Mouse (Mus musculus) small intestine, adult 2 months (tissue): ENCODE measurements around the gene Glcci1. TPM values are rescaled to one million over a fixed set of nuclear protein-coding genes. Genes with fewer than 3 reads are reported as not detected.

Experiments used
- H3K27ac ChIP-seq: fragments of 200-500 bp; 2 replicates; pipeline ENCODE4 v1.5.1; 2012; ENCODE audit warnings: low read depth, low read length, control low read depth, inconsistent platforms; ENCODE audit not compliant: insufficient read depth
- H3K27me3 ChIP-seq: fragments of 200-500 bp; 2 replicates; pipeline ENCODE4 v1.6.1; 2012; ENCODE audit warnings: mild to moderate bottlenecking, moderate library complexity, low read length, inconsistent platforms; ENCODE audit not compliant: control insufficient read depth, insufficient read depth
- H3K36me3 ChIP-seq: fragments of 200-500 bp; 2 replicates; pipeline ENCODE4 v1.6.1; 2012; ENCODE audit warnings: mild to moderate bottlenecking, low read length, control low read depth, inconsistent platforms; ENCODE audit not compliant: control insufficient read depth, insufficient read depth
- H3K4me1 ChIP-seq: fragments of 200-500 bp; 2 replicates; pipeline ENCODE4 v1.6.1; 2012; ENCODE audit warnings: low read length, inconsistent platforms, mixed read lengths; ENCODE audit not compliant: control insufficient read depth, insufficient read depth, insufficient read length
- H3K4me3 ChIP-seq: fragments of 200-500 bp; 2 replicates; pipeline ENCODE4 v1.5.1; 2012; ENCODE audit warnings: low read depth, mild to moderate bottlenecking, control low read depth, inconsistent platforms, low read length, moderate library complexity
- CTCF ChIP-seq: fragments of 200-500 bp; IDR thresholded peaks from 2 replicates; pipeline ENCODE4 v1.5.1; 2012; ENCODE audit warnings: low read depth, mild to moderate bottlenecking, control low read depth, inconsistent platforms, low read length, moderate library complexity, mixed read lengths; ENCODE audit not compliant: insufficient replicate concordance, insufficient read length; ENCODE audit errors: extremely low read depth
- POLR2A ChIP-seq: fragments of 200-500 bp; IDR thresholded peaks from 2 replicates; pipeline ENCODE4 v1.6.1; 2012; ENCODE audit warnings: low read depth, mild to moderate bottlenecking, control low read depth, inconsistent platforms, low read length, moderate library complexity
- WGBS: fragments of 180-500 bp; shearing (Covaris S2); methylation state at CpG from one replicate; pipeline ENCODE4 v1.1.7; 2018; 5-methylcytosine and 5-hydroxymethylcytosine counted together
- polyA plus RNA-seq: library from polyadenylated mRNA; depleted of rRNA; stranded (reverse); fragments of >200 nt; gene quantifications from 2 replicates; pipeline ENCODE4 v1.2.3, GENCODE M21; 2012

Gene Glcci1
- polyA plus RNA-seq, 1 experiment, result 3.2 TPM

DNA sequence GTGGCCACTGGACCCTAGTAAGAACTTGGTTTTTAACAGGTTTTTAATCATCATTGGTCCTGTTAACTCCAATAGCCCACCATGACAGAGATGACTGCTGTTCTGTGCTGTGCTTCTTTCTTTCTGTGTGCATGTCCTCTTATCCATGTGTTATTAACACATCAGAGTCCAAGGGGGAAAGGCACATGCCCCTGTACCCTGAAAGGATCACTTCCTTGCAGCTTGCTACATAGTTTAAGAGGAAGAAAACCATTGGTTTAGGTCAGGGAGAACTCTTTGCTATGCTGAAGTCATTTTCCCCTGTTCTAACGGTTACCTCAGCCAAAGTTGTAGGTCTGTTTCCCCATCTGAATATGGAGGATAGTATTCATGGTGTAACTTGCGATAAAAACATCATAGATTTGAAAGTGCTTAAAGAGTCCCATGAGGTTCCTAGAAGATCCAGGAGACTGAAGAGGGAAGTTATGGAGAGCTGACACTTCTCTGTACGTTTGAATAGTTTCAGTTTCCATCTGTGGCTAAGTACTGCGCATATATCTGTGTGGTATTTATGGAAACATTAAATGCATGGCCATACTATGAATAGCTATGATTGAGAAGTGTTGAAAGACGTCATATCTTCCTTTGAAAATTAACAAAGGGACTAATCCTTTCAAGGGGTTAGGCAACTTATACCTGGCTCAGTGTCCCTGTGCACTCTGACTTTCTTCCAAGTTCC lies 14.1 kb upstream of the Glcci1 start:
- peaks cover 7% of the 10 kb centered on the region; the same call in 1 of the 2 replicates for H3K4me1 ChIP-seq
- no peak for TF ChIP-seq CTCF
- TF ChIP-seq POLR2A, result no peak
- WGBS, result 60% methylated on average over 5 of the region's 5 CpGs
- H3K36me3 ChIP-seq, result no peaks in the 10 kb centered on the region
- H3K27me3 ChIP-seq, result no peaks in the 10 kb centered on the region
- H3K27ac ChIP-seq, result no peak overlapping the region; the same call in 1 of the 2 replicates
- no peak overlapping the region for H3K4me3 ChIP-seq

DNA sequence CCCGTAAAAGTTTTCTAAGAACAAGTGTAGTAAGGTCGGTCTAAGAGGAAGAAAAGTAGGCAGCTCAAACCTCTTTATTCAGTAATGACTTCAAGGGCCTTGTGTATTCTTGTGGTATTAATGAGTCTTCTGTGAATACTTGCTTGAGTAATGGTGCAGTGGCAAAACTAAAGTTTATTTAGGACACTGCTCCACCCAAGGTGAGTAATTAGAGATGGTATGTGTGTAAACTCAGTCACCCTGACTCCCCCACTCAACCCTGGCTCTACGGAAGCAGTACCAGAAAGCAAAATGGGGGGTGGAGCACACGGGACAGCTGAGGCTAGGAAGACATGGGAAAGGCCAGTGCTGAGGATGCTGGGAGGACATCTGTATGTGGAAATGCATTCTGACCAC lies 13.6 kb upstream of the Glcci1 start:
- H3K4me3 ChIP-seq, result no peak overlapping the region
- H3K36me3 ChIP-seq, result no peaks in the 10 kb centered on the region
- WGBS, result 80% methylated on average over 4 of the region's 4 CpGs
- no peaks in the 10 kb centered on the region for H3K27me3 ChIP-seq
- H3K27ac ChIP-seq, result no peak overlapping the region
- no peak for TF ChIP-seq POLR2A
- TF ChIP-seq CTCF, result no peak
- H3K4me1 ChIP-seq, result peaks cover 7% of the 10 kb centered on the region; the same call in 1 of the 2 replicates

DNA sequence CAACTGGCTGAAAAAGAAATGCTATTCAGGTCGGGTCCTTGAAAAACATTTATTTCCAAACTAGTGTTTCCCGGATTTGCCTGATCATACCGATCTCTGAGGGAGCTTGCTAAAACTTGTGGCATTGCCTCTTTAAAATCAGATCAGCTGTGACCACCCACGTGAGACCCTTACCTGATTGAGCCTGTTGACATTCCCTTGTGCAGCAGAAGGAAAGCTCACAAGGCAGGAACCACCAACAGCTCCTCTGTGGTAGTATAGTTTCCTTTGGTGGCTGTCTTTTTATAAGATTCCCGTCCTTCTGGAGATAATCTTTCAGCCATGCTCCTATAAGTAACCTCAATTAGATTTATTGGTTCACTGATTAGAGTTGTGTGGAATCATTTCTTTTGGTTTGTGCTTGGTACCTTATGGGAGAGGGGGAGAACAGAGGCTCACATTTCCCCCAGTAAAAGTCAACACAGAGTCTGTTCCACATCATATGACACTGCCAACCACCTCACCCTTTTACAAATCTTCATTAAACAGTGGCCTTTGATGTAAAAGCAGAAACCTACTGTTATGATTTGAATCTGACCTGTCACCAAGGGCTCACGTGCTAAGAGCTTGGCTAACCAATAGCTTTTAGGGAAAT lies 12.0 kb upstream of the Glcci1 start:
- H3K27ac ChIP-seq, result no peak overlapping the region
- WGBS, result 75% methylated on average over 6 of the region's 6 CpGs
- H3K4me3 ChIP-seq, result no peak overlapping the region
- no peak for TF ChIP-seq POLR2A
- no peak for TF ChIP-seq CTCF
- no peaks in the 10 kb centered on the region for H3K36me3 ChIP-seq
- H3K4me1 ChIP-seq, result peaks cover 7% of the 10 kb centered on the region; the same call in 1 of the 2 replicates
- no peaks in the 10 kb centered on the region for H3K27me3 ChIP-seq

DNA sequence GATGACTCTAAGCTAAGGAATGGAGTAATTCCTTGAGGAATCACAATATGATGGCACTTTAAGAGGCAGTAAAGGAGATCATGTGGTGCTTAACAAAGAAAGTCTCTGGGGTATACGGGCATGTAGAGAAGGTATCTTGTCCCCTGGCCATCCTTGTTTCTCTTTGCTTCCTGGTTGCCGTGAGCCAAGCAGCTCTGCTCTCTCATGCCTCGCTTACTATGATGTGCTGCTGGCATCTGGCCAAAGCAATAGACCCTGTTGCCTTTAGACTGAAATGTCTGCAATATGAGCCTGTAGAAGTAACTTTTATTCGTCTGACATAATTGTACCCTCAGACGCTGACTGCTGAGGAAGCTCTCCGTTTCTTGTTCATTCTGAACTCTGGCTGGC lies 11.5 kb upstream of the Glcci1 start:
- Histone ChIP-seq H3K27ac (no peak overlapping the region), H3K4me3 (no peak overlapping the region), H3K4me1 (peaks cover 7% of the 10 kb centered on the region; the same call in 1 of the 2 replicates), H3K36me3 (no peaks in the 10 kb centered on the region), H3K27me3 (no peaks in the 10 kb centered on the region)
- TF ChIP-seq POLR2A (no peak), CTCF (no peak)
- WGBS, result 75% methylated on average over 6 of the region's 6 CpGs

DNA sequence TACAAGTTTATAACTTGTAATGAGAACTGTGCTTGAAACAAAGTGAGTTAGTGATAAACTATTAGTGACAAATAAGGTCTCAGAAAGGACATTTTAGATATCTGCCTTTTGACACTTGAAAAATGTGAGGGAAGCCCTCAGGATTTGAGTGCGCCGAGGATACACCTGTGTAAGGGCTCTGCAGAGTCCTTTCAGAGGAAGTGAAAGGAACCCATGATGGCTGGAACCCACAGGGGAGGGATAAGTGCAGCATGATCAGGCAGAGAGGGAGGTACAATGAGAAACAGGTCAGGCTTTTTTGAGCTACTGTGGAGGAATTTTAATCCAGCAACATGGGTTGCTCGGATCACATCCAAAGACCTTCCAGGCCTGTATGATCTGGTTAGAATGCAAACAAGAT lies 10.4 kb upstream of the Glcci1 start:
- no peaks in the 10 kb centered on the region for H3K36me3 ChIP-seq
- 84% methylated on average over 3 of the region's 3 CpGs for WGBS
- H3K4me1 ChIP-seq, result peaks cover 6% of the 10 kb centered on the region; the same call in 1 of the 2 replicates
- no peaks in the 10 kb centered on the region for H3K27me3 ChIP-seq
- TF ChIP-seq CTCF (no peak), POLR2A (no peak)
- no peak overlapping the region for H3K27ac ChIP-seq
- H3K4me3 ChIP-seq, result no peak overlapping the region

DNA sequence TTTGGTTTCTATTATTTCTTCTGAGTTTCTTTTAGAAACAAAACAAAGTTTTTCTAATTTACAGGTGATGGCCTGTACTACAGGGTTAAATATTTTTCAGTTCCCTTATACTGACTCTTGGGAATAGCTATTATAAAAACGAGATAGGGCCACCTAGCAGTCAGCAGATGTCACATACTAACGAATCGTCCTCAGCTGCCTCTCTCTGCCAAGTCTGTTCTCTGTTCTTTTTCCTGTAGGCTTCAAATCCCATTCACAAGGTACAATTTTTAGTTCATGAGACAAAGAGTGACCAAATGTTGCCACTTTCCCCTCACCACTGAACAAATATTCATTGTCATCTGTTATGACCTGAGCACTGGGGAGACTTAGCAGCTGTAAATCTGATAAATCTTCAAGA lies 5.4 kb upstream of the Glcci1 start:
- WGBS, result 19% methylated on average over 3 of the region's 3 CpGs

DNA sequence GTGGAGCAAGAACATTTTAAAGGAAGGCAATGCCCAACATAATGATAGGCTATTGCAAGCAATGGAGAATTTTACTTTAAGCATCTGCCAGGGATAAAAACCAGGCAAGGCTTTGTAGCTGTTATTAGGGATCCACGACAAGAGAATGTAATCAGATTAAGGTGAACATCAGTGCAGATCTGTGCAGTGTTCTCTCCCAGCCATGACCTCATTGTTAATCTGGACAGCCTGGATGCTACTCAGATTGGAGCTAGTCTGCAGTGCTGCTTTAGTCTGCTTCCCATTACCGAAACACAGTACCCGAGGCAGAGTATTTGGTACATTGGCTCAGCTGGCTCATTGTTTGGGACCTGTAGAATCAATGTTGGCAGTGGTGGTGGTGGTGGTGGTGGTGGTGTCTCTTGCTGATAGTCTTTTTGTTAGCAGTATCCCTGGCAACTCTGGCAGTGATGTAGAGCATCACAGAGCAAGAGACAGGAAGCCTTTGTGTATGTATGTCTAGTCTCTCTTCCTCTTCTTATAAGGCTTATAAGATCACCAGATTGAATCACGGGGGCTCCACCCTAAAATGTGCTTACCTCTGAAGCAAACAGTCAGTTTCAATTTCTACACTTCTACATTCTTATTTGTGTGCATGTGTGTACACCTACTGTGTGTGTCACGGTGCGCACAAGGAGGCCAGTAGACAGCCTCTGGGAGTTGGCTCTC lies 4.7 kb upstream of the Glcci1 start:
- Histone ChIP-seq H3K36me3 (no peaks in the 10 kb centered on the region), H3K4me1 (peaks cover 5% of the 10 kb centered on the region; the same call in 1 of the 2 replicates), H3K27ac (no peak overlapping the region; the same call in 1 of the 2 replicates), H3K27me3 (no peaks in the 10 kb centered on the region), H3K4me3 (no peak overlapping the region)
- WGBS, result 78% methylated on average over 6 of the region's 6 CpGs
- TF ChIP-seq CTCF (no peak), POLR2A (no peak)

More for the DNA sequence above, 5.4 kb upstream of the Glcci1 start:
- Histone ChIP-seq H3K36me3 (no peaks in the 10 kb centered on the region), H3K4me3 (no peak overlapping the region), H3K27ac (no peak overlapping the region), H3K27me3 (no peaks in the 10 kb centered on the region), H3K4me1 (peaks cover 5% of the 10 kb centered on the region; the same call in 1 of the 2 replicates)
- TF ChIP-seq CTCF (no peak), POLR2A (no peak)
